Mouse (Mus musculus): ENCODE results near the gene Fgfr2.

Gene Fgfr2

DNA sequence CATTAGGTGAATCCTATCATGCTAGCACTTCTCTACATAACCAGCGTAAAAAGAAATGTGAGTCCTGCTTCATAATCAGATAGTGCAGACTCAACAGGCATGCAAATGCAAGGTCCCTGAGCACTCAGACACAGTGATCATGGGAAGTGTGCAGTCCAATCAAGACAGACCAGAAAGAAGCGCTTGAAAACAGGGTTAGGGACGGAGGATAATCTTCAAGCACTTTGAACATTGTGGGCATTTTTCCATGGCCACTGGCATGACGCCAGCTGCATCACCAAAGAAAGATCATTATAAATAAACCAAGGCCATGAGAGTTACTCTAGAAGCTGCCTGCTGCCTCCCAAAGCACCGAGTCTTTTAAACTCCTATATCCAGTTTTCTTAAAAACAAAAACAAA lies 2923.8 kb downstream of the Fgfr2 start:
- no peak for DNase-seq (ENCODE audit: low read depth in 1 of 2, low spot score in 2 of 2)

DNA sequence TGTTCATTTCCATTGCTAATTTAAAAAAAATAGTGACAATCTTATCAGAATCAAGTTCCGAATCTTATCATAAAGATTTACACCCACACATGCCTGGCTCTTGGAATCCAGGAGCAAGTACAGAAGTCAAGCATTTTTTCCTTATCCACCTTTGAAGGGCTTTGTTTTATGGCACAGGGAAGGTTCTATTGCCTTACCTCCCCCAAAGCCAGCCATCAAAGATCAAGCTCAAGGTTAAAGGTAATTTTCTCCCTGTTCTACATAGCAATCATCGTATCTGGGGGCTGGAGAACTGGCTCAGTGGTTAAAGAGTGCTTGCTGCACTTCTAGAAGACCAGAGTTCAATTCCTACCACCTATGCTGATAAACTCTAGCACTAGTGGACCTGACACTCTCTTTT lies 2928.1 kb downstream of the Fgfr2 start:
- no peak for DNase-seq (ENCODE audit: low read depth in 1 of 2, low spot score in 2 of 2)

DNA sequence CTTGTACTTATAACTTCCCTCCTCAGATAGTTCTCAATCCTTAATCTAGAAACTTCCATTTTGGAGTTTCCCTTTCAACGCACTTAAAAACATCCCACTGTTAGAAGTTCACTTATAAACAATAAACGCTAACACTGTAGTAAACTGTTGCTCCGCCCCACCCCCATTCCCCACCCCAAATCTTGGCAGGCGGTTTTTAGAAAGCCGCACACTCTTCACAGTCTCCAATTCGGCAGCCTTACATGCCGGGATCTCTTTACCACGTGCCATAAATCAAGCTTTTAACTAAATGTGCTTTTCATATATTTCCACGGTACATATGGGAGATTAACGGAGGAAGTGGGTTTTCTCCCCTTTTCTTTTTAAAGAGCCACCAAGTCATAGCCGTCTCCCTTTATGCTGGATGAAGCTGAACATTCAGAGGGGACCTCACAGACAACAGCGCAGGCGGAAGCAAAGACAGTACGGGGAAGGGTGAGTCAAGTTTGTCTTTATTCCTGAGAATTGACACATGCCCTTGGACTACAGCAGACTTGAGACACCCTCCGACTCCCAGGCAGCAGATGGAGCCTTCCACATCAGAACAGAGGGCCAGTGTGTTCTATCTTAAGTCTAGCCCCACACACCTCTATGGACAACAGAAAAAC lies 2932.7 kb downstream of the Fgfr2 start:
- no peak for DNase-seq (ENCODE audit: low read depth in 1 of 2, low spot score in 2 of 2)

DNA sequence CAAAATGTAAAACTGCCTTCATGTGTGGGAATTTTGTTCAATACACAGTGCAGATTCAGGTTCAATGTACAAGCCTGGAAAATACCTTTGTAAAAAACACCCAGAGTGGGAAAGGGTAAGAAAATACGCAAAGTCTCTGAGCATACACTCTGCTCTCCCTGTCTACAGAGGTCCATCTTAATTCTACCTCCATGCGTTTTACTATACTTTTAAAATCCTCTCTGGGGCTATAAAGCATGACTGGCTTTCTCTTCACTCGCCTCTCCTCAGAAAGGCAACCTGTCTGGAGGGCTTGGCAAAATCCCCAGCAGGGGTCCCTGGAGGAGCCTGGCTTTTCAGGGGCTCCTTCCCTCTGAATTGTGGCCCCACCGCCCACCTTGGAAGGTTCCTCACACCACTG lies 2933.2 kb downstream of the Fgfr2 start:
- no peak for DNase-seq (ENCODE audit: low read depth in 1 of 2, low spot score in 2 of 2)

DNA sequence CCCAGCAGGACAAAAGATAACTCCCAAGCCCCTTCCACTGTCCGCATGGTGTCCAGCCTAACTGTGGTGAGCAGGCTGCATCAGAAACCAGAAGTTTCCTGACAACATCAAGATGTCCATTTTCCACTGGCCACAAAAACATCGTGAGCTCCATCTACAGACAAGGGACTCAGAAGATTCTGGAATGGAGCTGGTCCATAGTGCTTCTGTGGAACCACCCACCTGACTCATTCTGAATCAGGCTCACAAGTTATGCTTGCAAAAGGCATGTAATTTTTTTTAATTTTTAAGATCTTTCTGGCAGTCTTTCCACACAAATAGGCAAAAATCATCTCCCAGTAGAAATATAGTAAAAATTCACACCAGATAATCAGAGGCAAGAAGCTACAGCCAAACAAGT lies 2935.0 kb downstream of the Fgfr2 start:
- DNase-seq (ENCODE audit: low read depth in 1 of 2, low spot score in 2 of 2), result no peak

DNA sequence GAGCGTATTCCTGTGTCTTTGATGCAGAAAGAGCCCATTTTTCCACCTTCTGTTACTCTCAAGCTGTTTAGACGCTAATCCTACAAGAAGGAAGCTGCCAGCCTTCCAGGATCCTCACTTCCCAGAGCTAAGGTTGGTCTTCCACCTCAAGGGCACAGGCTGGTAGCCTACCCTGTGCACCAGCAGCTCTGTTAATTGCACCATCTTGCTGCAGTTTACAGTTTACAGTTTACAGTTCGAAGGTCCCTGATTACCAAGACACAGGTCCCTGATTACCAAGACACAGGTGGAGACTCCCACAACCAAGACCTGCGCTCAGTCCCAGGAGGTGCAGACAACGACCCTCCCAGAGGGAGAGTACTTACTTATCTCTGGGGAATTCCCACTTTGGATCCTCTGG lies 2938.3 kb downstream of the Fgfr2 start:
- no peak for DNase-seq (ENCODE audit: low read depth in 1 of 2, low spot score in 2 of 2)

DNA sequence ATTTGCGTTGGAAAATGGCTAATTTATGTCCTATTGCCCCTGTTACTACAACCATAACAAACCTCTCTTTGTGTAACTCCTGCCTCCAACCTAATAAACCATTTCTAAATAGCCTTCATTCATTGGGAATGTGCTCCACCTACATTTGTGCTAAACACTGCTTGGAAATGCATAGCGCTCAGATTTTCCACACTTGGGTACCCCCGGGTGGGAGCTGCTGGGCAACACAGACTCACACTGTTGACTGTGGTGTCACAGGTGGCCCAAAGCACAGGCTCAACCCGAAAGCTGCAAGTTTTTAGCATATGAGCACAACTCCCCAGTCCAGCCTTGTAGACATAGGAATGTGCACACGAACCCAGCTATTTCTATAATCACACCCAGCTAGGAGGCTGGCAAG lies 2939.2 kb downstream of the Fgfr2 start:
- DNase-seq (ENCODE audit: low read depth in 1 of 2, low spot score in 2 of 2), result no peak

DNA sequence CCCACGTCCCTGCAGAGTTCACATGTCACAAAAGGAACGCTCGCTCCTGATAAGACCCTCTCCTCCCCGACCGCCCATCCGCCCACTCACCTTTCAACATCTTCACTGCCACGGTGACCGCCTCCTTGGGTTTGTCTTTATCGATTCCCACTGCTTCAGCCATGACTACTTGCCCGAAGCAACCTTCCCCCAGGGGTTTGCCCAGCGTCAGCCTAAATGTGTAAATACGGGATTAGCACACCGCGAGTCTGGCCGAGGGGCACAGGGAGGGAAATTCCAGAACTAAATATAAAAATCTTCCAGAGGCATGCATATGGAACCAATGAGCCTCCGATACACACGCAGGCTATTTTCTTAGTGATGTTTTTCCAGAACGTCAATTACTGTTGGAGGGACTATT lies 2940.6 kb downstream of the Fgfr2 start:
- DNase-seq (ENCODE audit: low read depth in 1 of 2, low spot score in 2 of 2), result no peak

DNA sequence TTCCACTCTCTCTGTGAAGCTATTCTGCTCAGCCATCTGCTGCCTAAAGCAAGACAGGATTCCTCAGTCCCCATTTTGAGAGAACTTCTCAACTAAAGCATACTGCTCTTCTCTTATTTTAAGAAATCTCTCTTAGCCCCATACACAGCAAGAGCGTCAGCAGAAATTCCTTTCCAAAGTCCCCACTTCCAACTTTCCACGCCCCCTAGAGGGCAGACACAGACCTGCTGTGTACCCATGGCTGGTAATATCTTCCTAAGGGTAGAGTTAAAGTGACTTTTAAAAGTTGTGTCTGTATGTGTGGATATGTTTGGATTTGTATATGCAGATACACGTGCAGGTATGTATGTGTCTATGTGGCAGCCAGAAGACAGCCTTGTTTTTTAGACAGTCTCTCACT lies 2944.2 kb downstream of the Fgfr2 start:
- no peak for DNase-seq (ENCODE audit: low read depth in 1 of 2, low spot score in 2 of 2)

DNA sequence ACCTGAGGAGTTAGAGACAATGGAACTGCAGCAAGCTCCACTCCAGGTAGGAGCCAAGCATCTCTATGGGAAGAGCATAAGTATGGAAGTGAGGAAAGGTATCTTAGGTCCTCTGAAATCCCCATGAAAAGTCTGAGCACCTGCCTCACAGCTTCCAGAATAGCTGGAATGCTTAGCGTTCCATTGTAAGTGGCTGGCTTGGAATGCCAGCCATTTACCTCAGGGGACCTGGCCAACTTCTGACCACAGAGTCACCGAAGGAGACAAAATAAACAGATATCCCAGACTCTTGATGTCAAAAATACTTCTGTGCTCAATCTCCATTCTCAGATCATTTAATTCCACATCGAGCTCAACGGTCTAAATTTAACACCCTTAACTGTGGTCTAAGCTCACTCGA lies 2946.1 kb downstream of the Fgfr2 start:
- no peak for DNase-seq (ENCODE audit: low read depth in 1 of 2, low spot score in 2 of 2)

DNA sequence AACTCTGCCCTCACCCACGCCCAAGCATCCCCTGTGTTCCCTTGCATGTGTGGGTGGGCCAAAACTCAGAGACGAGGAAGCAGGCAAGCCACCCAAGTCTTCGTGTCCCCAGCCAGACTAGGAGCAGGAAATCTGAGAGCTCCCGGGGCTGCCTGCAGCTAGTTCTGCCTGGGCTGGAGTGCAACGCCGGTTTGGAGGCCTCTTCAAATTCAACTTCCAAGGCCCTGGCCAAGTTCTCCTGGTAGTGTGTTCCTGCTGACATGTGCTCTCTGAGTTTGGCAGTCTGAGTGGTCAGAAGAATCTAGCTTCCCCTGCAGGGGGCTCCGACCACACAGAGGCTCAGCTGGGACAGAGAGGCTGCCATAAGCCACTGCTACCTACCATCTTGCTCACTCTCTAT lies 2948.6 kb downstream of the Fgfr2 start:
- no peak for DNase-seq (ENCODE audit: low read depth in 1 of 2, low spot score in 2 of 2)

DNA sequence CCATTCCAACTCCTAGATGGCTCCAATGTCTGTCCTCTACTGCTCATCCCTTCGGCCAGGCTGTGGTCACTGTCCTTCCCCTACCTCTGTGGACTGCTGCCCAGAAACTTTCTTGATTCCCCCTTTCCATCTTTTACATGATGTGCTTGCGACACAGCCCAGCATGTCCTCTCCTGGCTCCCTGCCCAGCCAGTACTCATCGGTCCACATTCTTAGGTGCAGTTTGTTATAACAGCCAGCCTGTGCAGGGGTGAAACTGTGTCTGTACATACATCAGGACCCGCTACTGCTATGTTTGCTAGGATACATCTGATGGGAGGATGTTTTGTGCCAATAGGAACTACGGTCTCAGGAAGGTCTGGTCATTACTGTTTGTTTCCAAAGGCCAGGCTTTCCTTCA lies 2949.2 kb downstream of the Fgfr2 start:
- no peak for DNase-seq (ENCODE audit: low read depth in 1 of 2, low spot score in 2 of 2)

DNA sequence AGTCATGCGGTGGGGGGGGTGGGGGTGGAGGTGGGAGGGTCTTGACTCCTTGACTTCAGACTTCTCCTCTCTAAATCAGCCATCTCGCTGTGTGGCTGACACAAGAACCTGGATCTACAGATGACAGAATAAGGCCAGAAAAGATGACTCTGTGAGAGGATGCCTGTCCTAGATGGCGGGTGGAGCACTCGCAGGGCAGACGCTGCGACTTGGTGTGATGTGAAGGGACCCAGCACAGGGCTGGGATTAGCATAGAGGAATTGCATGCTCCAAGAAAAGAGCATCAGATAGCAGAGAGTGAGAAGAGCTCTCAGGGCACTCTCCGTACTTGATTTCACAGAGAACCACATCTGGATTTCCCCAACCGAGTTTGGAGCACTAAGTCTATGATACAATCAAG lies 2953.0 kb downstream of the Fgfr2 start:
- DNase-seq (ENCODE audit: low read depth in 1 of 2, low spot score in 2 of 2), result no peak

DNA sequence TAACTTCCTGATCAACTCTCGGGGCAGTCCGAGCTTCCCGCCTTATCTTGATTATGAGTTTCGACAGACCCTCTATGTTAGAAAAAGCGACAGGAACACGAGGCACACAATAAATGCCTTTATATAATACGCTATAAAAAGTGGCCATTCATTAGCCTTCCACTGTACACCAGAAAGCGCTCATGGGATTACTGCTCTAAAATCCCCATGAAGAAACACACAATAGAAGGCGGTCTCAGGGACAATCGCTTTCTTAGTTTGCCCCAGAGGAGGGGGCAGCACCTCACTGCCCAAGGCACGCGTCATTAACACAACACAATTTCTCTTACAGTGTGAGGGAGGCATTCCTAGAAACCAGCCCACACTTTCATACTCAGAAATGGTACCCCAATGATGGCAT lies 2954.9 kb downstream of the Fgfr2 start:
- no peak for DNase-seq (ENCODE audit: low read depth in 1 of 2, low spot score in 2 of 2)

DNA sequence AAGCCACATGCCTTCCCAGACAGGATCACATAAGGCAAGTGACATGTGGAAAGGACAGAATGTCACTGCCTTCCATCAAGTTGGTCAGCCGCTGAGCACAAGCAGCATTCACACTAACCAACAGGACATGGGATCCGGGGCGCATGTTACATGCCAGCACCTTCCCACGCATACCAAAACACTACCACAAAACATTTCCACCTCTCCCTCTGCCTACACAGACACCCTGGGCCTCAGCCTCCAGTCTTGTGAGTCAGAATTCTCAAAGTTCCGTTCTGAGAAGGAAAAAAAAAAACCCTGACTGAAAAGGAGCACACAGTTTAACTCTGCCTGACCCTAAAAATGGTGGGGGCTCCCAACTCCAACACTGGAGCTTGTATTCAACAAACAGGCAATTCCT lies 2955.9 kb downstream of the Fgfr2 start:
- DNase-seq (ENCODE audit: low read depth in 1 of 2, low spot score in 2 of 2), result no peak

DNA sequence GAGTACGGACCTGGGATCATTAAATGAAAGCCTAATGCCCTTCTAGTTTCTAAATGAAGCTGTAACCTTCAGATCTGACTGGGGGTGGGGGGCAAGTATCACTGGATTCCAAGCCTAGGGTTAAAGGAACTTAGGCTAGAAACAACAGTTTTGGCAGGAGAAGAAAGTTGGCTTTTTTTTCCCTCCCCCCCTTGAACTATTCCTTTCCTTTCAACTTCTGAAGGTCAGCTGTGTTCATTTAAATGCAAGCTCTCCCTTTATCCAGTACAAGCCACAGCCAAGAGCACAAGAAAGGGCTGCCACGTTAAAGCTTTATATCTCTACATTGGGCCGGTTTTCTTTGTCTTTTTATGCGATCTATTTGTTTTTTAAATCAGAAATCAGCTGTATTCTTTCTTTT lies 2957.0 kb downstream of the Fgfr2 start:
- no peak for DNase-seq (ENCODE audit: low read depth in 1 of 2, low spot score in 2 of 2)

DNA sequence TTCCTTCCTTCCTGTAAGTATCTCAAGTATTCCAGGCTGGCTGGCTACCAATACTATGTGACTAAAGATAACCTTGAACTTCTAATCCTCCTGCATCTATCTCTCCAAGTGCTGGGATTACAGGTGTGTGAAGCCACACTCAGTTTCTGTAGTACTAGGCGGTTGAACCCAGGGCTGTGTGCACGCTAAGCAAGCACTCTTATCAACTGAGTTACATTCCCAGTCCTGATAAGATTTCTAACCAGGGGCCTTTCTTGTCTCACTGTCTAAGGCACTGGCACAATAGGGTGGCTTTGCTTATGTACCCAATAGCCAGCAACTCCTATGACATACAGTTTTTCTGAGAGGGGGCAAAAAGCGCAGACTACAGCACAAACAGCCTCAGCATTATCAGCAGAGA lies 2957.7 kb downstream of the Fgfr2 start:
- no peak for DNase-seq (ENCODE audit: low read depth in 1 of 2, low spot score in 2 of 2)

DNA sequence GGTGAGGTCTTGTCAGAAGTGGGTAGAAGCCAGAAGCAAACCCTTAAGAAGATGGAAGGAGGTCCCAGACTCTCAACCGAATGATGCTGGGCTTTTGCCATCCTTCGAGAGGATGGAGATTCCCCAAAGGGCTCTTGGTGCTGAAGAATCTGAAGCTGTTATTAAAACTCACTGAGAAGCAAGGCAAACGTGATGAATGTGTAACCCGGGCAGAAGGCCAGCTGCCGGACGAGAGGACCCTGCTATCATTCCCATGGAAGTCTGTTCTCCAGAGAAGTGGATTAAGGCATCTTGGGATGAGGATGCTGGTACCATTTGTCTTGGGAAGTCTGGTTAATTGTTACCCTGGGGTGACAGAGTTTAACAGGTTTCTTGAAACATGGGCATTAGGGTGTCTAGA lies 2960.4 kb downstream of the Fgfr2 start:
- DNase-seq (ENCODE audit: low read depth in 1 of 2, low spot score in 2 of 2), result no peak

DNA sequence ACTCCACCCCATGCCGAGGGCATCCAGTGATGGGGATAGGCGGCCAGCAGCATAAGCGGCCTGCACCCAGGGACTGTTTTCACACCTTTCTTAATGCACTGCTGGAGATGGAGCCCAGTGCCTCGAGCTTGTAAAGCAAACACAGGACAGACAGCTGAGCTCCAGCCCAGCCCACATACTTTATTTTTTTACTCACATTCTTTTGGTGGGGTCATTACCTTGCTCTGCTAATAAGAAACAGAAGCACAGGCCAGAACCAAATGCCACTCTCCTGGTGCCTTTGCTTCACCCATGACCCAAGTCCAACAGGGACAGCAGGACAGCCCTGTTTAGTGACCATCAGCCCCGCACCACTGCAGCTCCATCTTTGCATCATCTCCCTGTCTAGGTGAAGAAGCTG lies 2961.6 kb downstream of the Fgfr2 start:
- DNase-seq (ENCODE audit: low read depth in 1 of 2, low spot score in 2 of 2), result no peak

DNA sequence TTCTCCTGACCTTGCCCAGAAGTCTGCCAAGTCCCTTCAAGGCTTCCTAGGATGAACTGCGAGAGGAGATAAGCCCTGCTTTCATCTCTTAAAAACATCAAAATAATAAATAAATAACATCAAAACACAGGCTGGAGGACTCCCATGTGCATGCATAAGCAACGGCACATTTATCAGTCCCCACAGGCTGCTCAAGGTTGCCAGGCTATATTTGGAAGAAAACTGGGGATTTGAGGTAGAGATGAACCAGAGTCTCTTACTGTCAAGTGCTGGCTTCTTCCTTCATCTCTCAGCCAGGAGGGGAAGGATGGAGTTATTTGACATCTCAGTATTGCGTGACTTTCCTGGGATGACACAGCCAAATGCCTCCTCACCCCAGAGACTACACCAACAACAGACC lies 2964.3 kb downstream of the Fgfr2 start:
- no peak for DNase-seq (ENCODE audit: low read depth in 1 of 2, low spot score in 2 of 2)

DNA sequence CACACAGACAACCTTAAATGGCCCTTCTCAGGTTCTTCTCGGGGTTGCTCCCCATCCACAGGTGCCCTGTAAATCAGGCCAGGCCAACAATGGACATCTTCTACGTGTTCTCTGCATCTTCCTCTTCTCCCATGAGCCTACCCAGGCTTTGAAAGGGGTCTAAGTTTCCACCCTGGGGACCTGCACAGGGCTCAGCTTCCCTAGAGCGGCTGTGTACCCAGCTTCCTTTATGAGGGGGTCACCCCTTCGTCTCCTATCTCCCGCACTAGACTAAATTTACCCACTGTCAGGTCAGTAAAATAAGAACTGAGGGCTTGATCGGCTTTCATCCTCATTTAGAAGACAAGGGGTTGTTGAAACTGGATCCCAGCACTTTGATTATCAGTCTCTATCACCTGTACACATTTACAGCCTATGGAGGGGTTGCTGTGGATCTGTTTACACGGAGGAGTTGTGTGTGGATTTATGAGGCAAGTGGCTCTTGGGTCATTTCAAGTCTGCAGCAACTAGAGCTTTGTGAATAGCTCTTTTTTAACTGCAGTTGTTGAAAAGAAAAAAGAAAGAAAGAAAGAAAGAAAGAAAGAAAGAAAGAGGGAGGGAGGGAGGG lies 2969.7 kb downstream of the Fgfr2 start:
- DNase-seq (ENCODE audit: low read depth in 1 of 2, low spot score in 2 of 2), result no peak

DNA sequence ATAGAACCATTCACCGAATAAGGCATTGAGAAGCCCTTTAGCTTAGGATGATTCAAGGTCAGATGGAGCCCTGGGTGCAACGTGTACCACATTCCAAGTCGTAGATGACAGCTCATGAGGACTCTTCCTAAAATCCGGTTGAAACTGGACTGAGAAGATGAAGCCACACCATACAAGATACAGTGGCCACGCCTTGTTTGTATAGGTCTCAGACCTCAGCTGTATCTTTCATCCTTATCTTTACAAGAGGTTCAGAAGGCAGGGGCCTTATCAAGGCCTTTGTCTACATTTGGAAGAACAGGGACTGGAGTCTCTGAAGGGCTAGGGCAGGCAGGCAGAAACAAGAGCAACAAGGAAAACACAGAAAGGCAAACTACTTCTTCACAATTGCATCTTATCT lies 2974.2 kb downstream of the Fgfr2 start:
- no peak for DNase-seq (ENCODE audit: low read depth in 1 of 2, low spot score in 2 of 2)

DNA sequence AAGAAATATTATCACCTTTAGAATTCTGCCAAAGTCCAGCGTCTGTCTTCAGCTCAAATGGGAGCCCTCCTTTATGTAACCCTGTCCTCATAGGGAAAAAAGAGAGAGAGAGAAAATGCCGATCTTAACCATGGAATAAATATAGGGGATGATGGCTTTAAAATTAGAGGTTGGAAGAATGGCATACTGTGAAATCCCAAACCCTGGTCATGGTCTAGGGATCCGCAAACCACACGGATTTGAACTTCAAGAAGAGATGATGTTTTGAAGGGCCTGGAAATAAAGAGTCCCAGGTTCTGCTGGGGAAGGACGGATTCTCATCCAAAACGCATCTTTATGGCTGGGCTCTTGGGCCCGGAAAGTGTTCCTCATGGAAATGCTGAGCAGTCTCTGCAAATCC lies 2975.9 kb downstream of the Fgfr2 start:
- no peak for DNase-seq (ENCODE audit: low read depth in 1 of 2, low spot score in 2 of 2)

DNA sequence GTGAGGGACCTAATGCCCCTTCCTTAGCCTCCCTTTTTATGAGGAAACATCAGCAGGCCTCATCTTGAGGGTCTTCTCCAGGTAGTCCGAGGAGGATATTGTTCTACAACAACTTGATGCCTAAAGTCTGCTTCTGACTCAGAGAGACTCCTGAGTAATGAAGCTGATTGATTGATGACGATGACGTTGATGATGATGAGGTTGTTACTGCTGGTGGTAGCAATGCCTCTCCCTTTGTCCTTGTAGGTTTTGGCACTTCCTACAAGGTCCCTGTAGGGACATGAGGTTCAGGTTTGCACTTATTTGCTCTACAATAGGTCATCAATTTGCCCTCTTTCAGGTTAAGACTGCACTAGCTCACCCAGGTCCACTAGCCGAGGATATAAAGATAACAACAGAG lies 2977.9 kb downstream of the Fgfr2 start:
- no peak for DNase-seq (ENCODE audit: low read depth in 1 of 2, low spot score in 2 of 2)

Data from monocyte, adult 2 months (primary cell).